Mouse (Mus musculus) R1 (cell line): ENCODE data around the gene Ephb1.

Source experiments
- DNase-seq: peaks from one replicate; pipeline ENCODE4 v3.0.0-alpha.2; 2018; ENCODE audit warnings: low read depth, low spot score

Ephb1 gene

GRCm38 (mm10) chr9:102180486-102180885, 174.0 kb downstream of the Ephb1 start:
- no peak for DNase-seq

GRCm38 (mm10) chr9:102180070-102180469, 174.4 kb downstream of the Ephb1 start:
- DNase-seq = no peak

GRCm38 (mm10) chr9:102169706-102170105, 184.8 kb downstream of the Ephb1 start:
- DNase-seq = no peak

- DNase-seq = no peak
These were observed 198.6 kb downstream of the Ephb1 start for GRCm38 (mm10) chr9:102155876-102156275.

GRCm38 (mm10) chr9:102139181-102139580, 215.3 kb downstream of the Ephb1 start:
- no peak for DNase-seq

- no peak for DNase-seq
These were observed 215.8 kb downstream of the Ephb1 start for GRCm38 (mm10) chr9:102138671-102139070.

- no peak for DNase-seq
These were observed 216.3 kb downstream of the Ephb1 start for GRCm38 (mm10) chr9:102138187-102138586.

GRCm38 (mm10) chr9:102130506-102130905, 224.0 kb downstream of the Ephb1 start:
- DNase-seq = no peak

GRCm38 (mm10) chr9:102126510-102126909, 228.0 kb downstream of the Ephb1 start:
- DNase-seq = no peak

- no peak for DNase-seq
These were observed 231.5 kb downstream of the Ephb1 start for GRCm38 (mm10) chr9:102122880-102123453.

- DNase-seq = no peak
These were observed 235.1 kb downstream of the Ephb1 start for GRCm38 (mm10) chr9:102119422-102119821.

GRCm38 (mm10) chr9:102115326-102115725, 239.2 kb downstream of the Ephb1 start:
- no peak for DNase-seq

GRCm38 (mm10) chr9:102111471-102111870, 243.0 kb downstream of the Ephb1 start:
- DNase-seq = no peak

- no peak for DNase-seq
These were observed 246.5 kb downstream of the Ephb1 start for GRCm38 (mm10) chr9:102107978-102108377.

- DNase-seq = no peak
These were observed 247.3 kb downstream of the Ephb1 start for GRCm38 (mm10) chr9:102107213-102107612.

- DNase-seq = no peak
These were observed 257.7 kb downstream of the Ephb1 start for GRCm38 (mm10) chr9:102096825-102097224.

- no peak for DNase-seq
These were observed 265.9 kb downstream of the Ephb1 start for GRCm38 (mm10) chr9:102088598-102088997.

GRCm38 (mm10) chr9:102086053-102086706, 268.3 kb downstream of the Ephb1 start:
- no peak for DNase-seq

- DNase-seq = no peak
These were observed 269.0 kb downstream of the Ephb1 start for GRCm38 (mm10) chr9:102085477-102085876.

- DNase-seq = no peak
These were observed 273.6 kb downstream of the Ephb1 start for GRCm38 (mm10) chr9:102080934-102081333.

GRCm38 (mm10) chr9:102079151-102079550, 275.3 kb downstream of the Ephb1 start:
- no peak for DNase-seq

GRCm38 (mm10) chr9:102078238-102078637, 276.3 kb downstream of the Ephb1 start:
- no peak for DNase-seq

- no peak for DNase-seq
These were observed 279.0 kb downstream of the Ephb1 start for GRCm38 (mm10) chr9:102075539-102075938.

- DNase-seq = no peak
These were observed 281.1 kb downstream of the Ephb1 start for GRCm38 (mm10) chr9:102073404-102073803.
